10 mouse cellular contexts compared by ENCODE assay signal in the genomic region with DNA sequence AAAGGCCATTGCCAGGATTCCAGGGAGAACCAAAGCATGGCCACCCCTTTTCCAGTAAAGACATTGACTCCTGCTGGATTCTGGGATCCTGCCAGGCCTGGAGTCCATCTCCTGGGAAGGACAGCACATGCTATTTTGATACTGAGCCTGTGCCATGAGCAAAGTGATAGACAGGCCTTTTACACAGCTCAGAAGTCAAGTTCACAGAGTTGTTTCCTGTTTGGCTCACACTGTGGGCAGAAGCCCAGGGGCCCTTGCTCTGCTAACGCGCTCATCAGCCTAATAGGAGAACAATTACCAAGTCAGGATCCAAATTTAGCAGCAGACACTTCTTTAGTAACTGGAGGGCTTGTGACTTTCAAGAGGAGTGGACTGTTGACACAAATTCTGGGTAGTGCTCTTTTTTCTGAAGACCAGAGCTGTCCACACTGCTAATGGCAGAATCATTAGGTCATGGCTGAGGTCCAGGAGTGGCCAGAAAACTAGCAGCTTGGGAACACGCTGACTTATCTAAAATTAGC.
DNase-seq lines count a peak whose midpoint lies in the region.
"Had no signal": no experiment of that assay in that cellular context is flagged by ENCODE, and none has a peak within 500 bp of the region (broad histone marks: within the 10 kb centered on the region; RNA-seq: fewer than 3 reads in every experiment).

No protein-coding gene starts in this region.

- intact Hi-C loops in left cerebral cortex, postnatal 4 days (cut with DNase I), result no loop called here

- peak; percentile 45 for DNase-seq in left cerebral cortex, postnatal 4 days
- DNase-seq in left cerebral cortex, adult 18-20 months (ENCODE audit: low spot score in 2 of 2), result no peak
- peak; percentile 45 for DNase-seq in cerebellum, adult 9-10 months
- peak; percentile 78 for DNase-seq in heart, adult 8-10 months (ENCODE audit: low spot score)
- DNase-seq in kidney, adult 9 months, result peak; percentile 14
- no peak for DNase-seq in right cerebral cortex, adult 2 months (ENCODE audit: low spot score in 2 of 2)
- no peak for DNase-seq in frontal cortex, postnatal 36 days (ENCODE audit: low spot score in 2 of 2)
- DNase-seq: adrenal gland, postnatal 14 days; forebrain, postnatal 0 days; thymus, postnatal 25 days had no signal

Comparison
In these comparisons a context has a peak if more than half of its experiments do, and no peak if none do; other contexts are left out.
1. DNase-seq: peak in left cerebral cortex, postnatal 4 days (single experiment), cerebellum, adult 9-10 months (single experiment), heart, adult 8-10 months (single experiment) and kidney, adult 9 months (single experiment); none in left cerebral cortex, adult 18-20 months (0 of 2), right cerebral cortex, adult 2 months (0 of 2) and frontal cortex, postnatal 36 days (0 of 2).